8 mouse cellular contexts compared by ENCODE assay signal in genomic region chr1:36511289-36512021, GRCm38 (mm10). TPM values are rescaled to one million over a fixed set of nuclear protein-coding genes. Genes with fewer than 3 reads are reported as not detected.
DNase-seq lines count a peak whose midpoint lies in the region; ATAC-seq lines count a peak whose summit lies in the region.

Cnnm3 (plus strand) TSS chr1:36511867.

- peak within 1 kb of the TSS; percentile 96 for H3K4me3 ChIP-seq in hindbrain, embryonic 12.5 days

- peak; percentile 97 for ATAC-seq in hindbrain, embryonic 12.5 days (ENCODE audit: low FRiP score)

- DNase-seq in Muller cell, postnatal 12 days (ENCODE audit: inconsistent ontology term), result peak; percentile 100
- peak; percentile 99 for DNase-seq in cerebellum, adult 9-11 months
- DNase-seq in frontal cortex, postnatal 10 days (ENCODE audit: low spot score in 2 of 2), result peak; percentile 96 to 99
- peak; percentile 99 for DNase-seq in layer of hippocampus, postnatal 14 days (ENCODE audit: low spot score in 2 of 2)
- DNase-seq in lung, postnatal 14 days, result peak; percentile 100
- peak; percentile 95 for DNase-seq in retina, adult 2 months (ENCODE audit: low read depth, low spot score)
- peak; percentile 100 for DNase-seq in thymus, postnatal 36 days

- peak within 1 kb of the TSS; percentile 80 for H3K4me2 ChIP-seq in hindbrain, embryonic 12.5 days (replicated peaks)

- peaks cover 16% of the 10 kb centered on the region for H3K36me3 ChIP-seq in hindbrain, embryonic 12.5 days

- H3K4me1 ChIP-seq in hindbrain, embryonic 12.5 days, result peaks cover 28% of the 10 kb centered on the region

- peak within 1 kb of the TSS; percentile 99 for H3K27ac ChIP-seq in hindbrain, embryonic 12.5 days

- peak within 1 kb of the TSS; percentile 93 for H3K9ac ChIP-seq in hindbrain, embryonic 12.5 days

- H3K9me3 ChIP-seq in hindbrain, embryonic 12.5 days (replicated peaks), result no peaks in the 10 kb centered on the region

- 1% methylated on average over 48 of the region's 51 CpGs for WGBS in hindbrain, embryonic 12.5 days

- H3K27me3 ChIP-seq in hindbrain, embryonic 12.5 days, result no peaks in the 10 kb centered on the region

RNA-seq across cellular contexts. Expression of gene Cnnm3, which starts in this region (rescaled TPM):
- 4.5 and 4.6 TPM in 2 replicates for polyA plus RNA-seq in hindbrain, embryonic 12.5 days (2016; fragmentation: Nextera tagmentation; extraction: Ambion mirVana)
- total RNA-seq in layer of hippocampus, postnatal 14 days (2021), result 10 to 100 TPM; 36.1 to 39.5 TPM

Comparison
In these comparisons a context has a peak if more than half of its experiments do, and no peak if none do; other contexts are left out.
1. Peak in every context shown above with its lines: DNase-seq, ATAC-seq, H3K4me3 ChIP-seq and H3K27ac ChIP-seq.